Mouse (Mus musculus) neural tube, embryonic 13.5 days (tissue): Measurements from ENCODE around the gene Fpr-rs4. TPM values are rescaled to one million over a fixed set of nuclear protein-coding genes. Genes with fewer than 3 reads are reported as not detected.
"Not testable (repeated sequence)": the region's sequence is repeated elsewhere in the genome, so short reads cannot be mapped to it uniquely, and the experiment has no call there.

Experiments used
- ATAC-seq: fragments of 200-750 bp; cut with Nextera tagmentation; 2 replicates; pipeline ENCODE4 v1.8.0; 2017; ENCODE audit warnings: low read depth, mild to moderate bottlenecking, moderate TSS enrichment, moderate library complexity
- H3K27ac ChIP-seq: fragments of 300-500 bp; sonication (generic); replicated peaks from 2 replicates; pipeline ENCODE4 v1.5.1; 2015; ENCODE audit warnings: moderate library complexity, mild to moderate bottlenecking, inconsistent platforms
- H3K27me3 ChIP-seq: fragments of 300-500 bp; sonication (generic); 2 replicates; pipeline ENCODE4 v1.6.1; 2015; ENCODE audit warnings: mild to moderate bottlenecking, inconsistent platforms
- H3K36me3 ChIP-seq: fragments of 300-500 bp; sonication (generic); 2 replicates; pipeline ENCODE4 v1.6.1; 2015; ENCODE audit warnings: mild to moderate bottlenecking, inconsistent platforms
- H3K4me1 ChIP-seq: fragments of 300-500 bp; sonication (generic); replicated peaks from 2 replicates; pipeline ENCODE4 v1.6.1; 2015; ENCODE audit warnings: inconsistent platforms
- H3K4me2 ChIP-seq: fragments of 300-500 bp; sonication (generic); 2 replicates; pipeline ENCODE4 v1.6.1; 2015; ENCODE audit warnings: inconsistent platforms, mild to moderate bottlenecking, moderate library complexity
- H3K4me3 ChIP-seq: fragments of 300-500 bp; sonication (generic); 2 replicates; pipeline ENCODE4 v1.5.1; 2015; ENCODE audit warnings: mild to moderate bottlenecking, inconsistent platforms
- H3K9ac ChIP-seq: fragments of 300-500 bp; sonication (generic); 2 replicates; pipeline ENCODE4 v1.6.1; 2015; ENCODE audit warnings: moderate library complexity, mild to moderate bottlenecking, inconsistent platforms
- H3K9me3 ChIP-seq: fragments of 300-500 bp; sonication (generic); 2 replicates; pipeline ENCODE4 v1.6.1; 2016; ENCODE audit warnings: inconsistent platforms
- WGBS: fragments of 180-500 bp; shearing (Covaris S2); methylation state at CpG from one replicate; pipeline ENCODE4 v1.1.7; 2015; 5-methylcytosine and 5-hydroxymethylcytosine counted together
- polyA plus RNA-seq: library from polyadenylated mRNA; unstranded; fragments of >200 nt; fragmentation: Nextera tagmentation; extraction: Ambion mirVana; gene quantifications from 2 replicates; pipeline ENCODE4 v1.2.1, GENCODE M21; 2015

Gene Fpr-rs4
- not detected in 2 replicates for polyA plus RNA-seq

- WGBS = 62% methylated on average over 2 of the region's 2 CpGs
- no peak within 1 kb of the TSS for H3K4me2 ChIP-seq
- no peak within 1 kb of the TSS for H3K9ac ChIP-seq
- no peak within 1 kb of the TSS for H3K4me3 ChIP-seq
- H3K9me3 ChIP-seq = 0 out of 2 replicates have a peak, but pooled peaks cover 5% of the 10 kb centered on the region
- H3K4me1 ChIP-seq = no peaks in the 10 kb centered on the region
- no peaks in the 10 kb centered on the region for H3K27me3 ChIP-seq
- no peaks in the 10 kb centered on the region for H3K36me3 ChIP-seq
- H3K27ac ChIP-seq = no peak within 1 kb of the TSS
- ATAC-seq = no peak
Measured at GRCm38 (mm10) chr17:18021433-18021832, at the start of gene Fpr-rs4. Gene Fpr-rs4 (plus strand): TSS chr17:18021733.

- Histone ChIP-seq H3K9me3 (peaks cover 11% of the 10 kb centered on the region), H3K4me3 (no peak overlapping the region), H3K9ac (no peak overlapping the region), H3K27ac (no peak overlapping the region), H3K27me3 (no peaks in the 10 kb centered on the region), H3K4me2 (no peak overlapping the region), H3K36me3 (no peaks in the 10 kb centered on the region), H3K4me1 (no peaks in the 10 kb centered on the region)
- ATAC-seq = no peak
- WGBS = 15% methylated on average over 1 of the region's 1 CpGs
Measured at GRCm38 (mm10) chr17:17973443-17973842, 48.1 kb upstream of the Fpr-rs4 start.

- 78% methylated on average over 2 of the region's 2 CpGs for WGBS
- not testable (repeated sequence) for H3K36me3 ChIP-seq, H3K4me3 ChIP-seq, H3K9me3 ChIP-seq, H3K27me3 ChIP-seq, H3K4me2 ChIP-seq, ATAC-seq, H3K9ac ChIP-seq, H3K27ac ChIP-seq, H3K4me1 ChIP-seq
Measured at GRCm38 (mm10) chr17:17981232-17981631, 40.3 kb upstream of the Fpr-rs4 start.

- 96% methylated on average over 1 of the region's 1 CpGs for WGBS
- ATAC-seq = no peak
Measured at GRCm38 (mm10) chr17:18004752-18005151, 16.8 kb upstream of the Fpr-rs4 start.

GRCm38 (mm10) chr17:18049124-18049523, 27.6 kb downstream of the Fpr-rs4 start, which contains the start of gene Vmn2r124:
Gene Vmn2r124 (plus strand): TSS chr17:18049424.
- 58% methylated on average over 2 of the region's 2 CpGs for WGBS
- no peak for ATAC-seq

More at GRCm38 (mm10) chr17:18004752-18005151, 16.8 kb upstream of the Fpr-rs4 start:
- no peak overlapping the region for H3K4me2 ChIP-seq
- H3K4me1 ChIP-seq = no peaks in the 10 kb centered on the region
- H3K27me3 ChIP-seq = no peaks in the 10 kb centered on the region
- no peak overlapping the region for H3K9ac ChIP-seq
- no peak overlapping the region for H3K4me3 ChIP-seq
- H3K27ac ChIP-seq = no peak overlapping the region
- H3K36me3 ChIP-seq = no peaks in the 10 kb centered on the region
- 0 out of 2 replicates have a peak, but pooled peaks cover 3% of the 10 kb centered on the region for H3K9me3 ChIP-seq

More at GRCm38 (mm10) chr17:18049124-18049523, 27.6 kb downstream of the Fpr-rs4 start, which contains the start of gene Vmn2r124:
- no peaks in the 10 kb centered on the region for H3K36me3 ChIP-seq
- no peaks in the 10 kb centered on the region for H3K9me3 ChIP-seq
- no peak within 1 kb of the TSS for H3K4me2 ChIP-seq
- no peak within 1 kb of the TSS for H3K9ac ChIP-seq
- no peak within 1 kb of the TSS for H3K27ac ChIP-seq
- H3K4me1 ChIP-seq = no peaks in the 10 kb centered on the region
- H3K27me3 ChIP-seq = no peaks in the 10 kb centered on the region
- H3K4me3 ChIP-seq = no peak within 1 kb of the TSS

Other genes with a start within 250 kb of the Fpr-rs4 start
- gene Spaca6, start 194.6 kb upstream of the Fpr-rs4 start, polyA plus RNA-seq = 31.4 and 36.0 TPM in 2 replicates
- gene Has1, start 166.5 kb upstream of the Fpr-rs4 start, polyA plus RNA-seq = 0.63 and 0.70 TPM in 2 replicates
- 0.14 TPM in 1 of 2 replicates, not detected in the other for gene Fpr1, start 137.8 kb upstream of the Fpr-rs4 start, polyA plus RNA-seq
- 0.28 TPM in 1 of 2 replicates, not detected in the other for gene Fpr2, start 133.9 kb upstream of the Fpr-rs4 start, polyA plus RNA-seq
- not detected in 2 replicates for gene Fpr3, start 133.9 kb upstream of the Fpr-rs4 start, polyA plus RNA-seq
- gene Vmn2r124, start 27.7 kb downstream of the Fpr-rs4 start, polyA plus RNA-seq = not detected in 2 replicates
- not detected in 2 replicates for gene Vmn2r91, start 63.3 kb downstream of the Fpr-rs4 start, polyA plus RNA-seq
- not detected in 2 replicates for gene Vmn2r92, start 130.2 kb downstream of the Fpr-rs4 start, polyA plus RNA-seq